Mouse (Mus musculus) intestine, embryonic 15.5 days (tissue): ENCODE results near the gene Tmem262. TPM values are rescaled to one million over a fixed set of nuclear protein-coding genes. Genes with fewer than 3 reads are reported as not detected.

Experiments used
- ATAC-seq: fragments of 200-750 bp; cut with Nextera tagmentation; 2 replicates; pipeline ENCODE4 v1.8.0; 2017; ENCODE audit warnings: moderate TSS enrichment, moderate library complexity
- H3K27ac ChIP-seq: fragments of 300-500 bp; sonication (generic); 2 replicates; pipeline ENCODE4 v1.5.1; 2015; ENCODE audit warnings: mild to moderate bottlenecking, inconsistent platforms
- H3K27me3 ChIP-seq: fragments of 300-500 bp; sonication (generic); replicated peaks from 2 replicates; pipeline ENCODE4 v1.6.1; 2015; ENCODE audit warnings: inconsistent platforms
- H3K36me3 ChIP-seq: fragments of 300-500 bp; sonication (generic); 2 replicates; pipeline ENCODE4 v1.6.1; 2015; ENCODE audit warnings: inconsistent platforms
- H3K4me1 ChIP-seq: fragments of 300-500 bp; sonication (generic); replicated peaks from 2 replicates; pipeline ENCODE4 v1.6.1; 2015; ENCODE audit warnings: inconsistent platforms
- H3K4me2 ChIP-seq: fragments of 300-500 bp; sonication (generic); replicated peaks from 2 replicates; pipeline ENCODE4 v1.6.1; 2015; ENCODE audit warnings: mild to moderate bottlenecking, inconsistent platforms
- H3K4me3 ChIP-seq: fragments of 300-500 bp; sonication (generic); replicated peaks from 2 replicates; pipeline ENCODE4 v1.5.1; 2015; ENCODE audit warnings: inconsistent platforms
- H3K9ac ChIP-seq: fragments of 300-500 bp; sonication (generic); 2 replicates; pipeline ENCODE4 v1.6.1; 2015; ENCODE audit warnings: inconsistent platforms
- H3K9me3 ChIP-seq: fragments of 300-500 bp; sonication (generic); 2 replicates; pipeline ENCODE4 v1.6.1; 2016; ENCODE audit warnings: inconsistent platforms
- WGBS: fragments of 180-500 bp; shearing (Covaris S2); methylation state at CpG from one replicate; pipeline ENCODE4 v1.1.7; 2015; 5-methylcytosine and 5-hydroxymethylcytosine counted together
- polyA plus RNA-seq: library from polyadenylated mRNA; unstranded; fragments of >200 nt; fragmentation: Nextera tagmentation; extraction: Ambion mirVana; gene quantifications from 2 replicates; pipeline ENCODE4 v1.2.1, GENCODE M21; 2015

The Tmem262 gene
- polyA plus RNA-seq, 1 experiment from 2014 or later, result not detected

DNA sequence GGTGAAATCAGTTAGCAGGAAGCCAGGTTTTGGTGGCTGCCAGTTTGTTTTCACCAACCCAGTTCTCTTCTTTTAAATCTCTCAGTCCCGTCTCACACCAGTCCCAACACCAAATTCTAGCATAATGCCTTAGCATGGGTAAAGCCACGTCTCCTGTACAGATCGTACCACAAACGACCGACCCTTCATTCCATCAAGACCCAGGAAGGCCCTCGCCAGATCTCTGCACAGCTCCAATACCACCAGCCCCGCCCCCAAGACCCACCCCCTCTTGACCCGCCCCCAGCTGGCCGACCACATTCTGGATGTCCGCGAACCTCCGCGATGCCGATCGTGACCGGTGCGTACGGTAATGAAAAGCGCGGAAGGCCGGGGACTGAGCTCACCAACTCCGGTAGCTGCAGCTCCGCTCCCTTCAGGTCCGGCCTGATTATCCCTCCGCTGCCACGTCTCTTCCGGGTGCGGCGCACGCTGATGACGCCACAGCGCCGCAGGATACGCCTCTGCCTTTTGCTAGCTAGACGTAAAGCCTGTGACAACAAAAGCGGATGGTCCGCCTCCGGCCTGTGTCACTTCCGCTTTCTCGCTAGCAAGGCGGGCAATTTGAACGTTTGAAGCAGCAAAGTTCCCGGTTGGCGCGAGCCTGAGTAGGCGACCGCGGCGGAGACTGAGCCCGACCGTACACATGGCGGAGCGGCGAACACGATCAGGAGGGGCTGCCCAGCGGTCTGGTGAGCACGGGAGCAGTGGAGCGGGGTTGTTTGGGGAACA lies 4.8 kb downstream of the Tmem262 start, which contains the start of the genes Zfpl1 and Cdca5:
Gene Zfpl1 (minus strand): TSS at position 479 of the 771 bp plus-strand sequence.
Gene Cdca5 (plus strand): TSS at position 506 of the 771 bp plus-strand sequence.
- peaks cover 26% of the 10 kb centered on the region for H3K36me3 ChIP-seq
- no peaks in the 10 kb centered on the region for H3K9me3 ChIP-seq
- peak within 1 kb of the TSS; percentile 54 for H3K27ac ChIP-seq
- H3K4me3 ChIP-seq, result peak within 1 kb of the TSS; percentile 65
- H3K4me2 ChIP-seq, result peak within 1 kb of the TSS; percentile 75
- H3K9ac ChIP-seq, result peak within 1 kb of the TSS; percentile 62
- peak; percentile 94 for ATAC-seq
- under 1% methylated on average over 58 of the region's 58 CpGs for WGBS
- no peaks in the 10 kb centered on the region for H3K27me3 ChIP-seq
- H3K4me1 ChIP-seq, result peaks cover 10% of the 10 kb centered on the region

- under 1% methylated on average over 17 of the region's 17 CpGs for WGBS
- peak; percentile 83 for ATAC-seq
- H3K4me3 ChIP-seq, result peak overlapping the region; percentile 65
- H3K9ac ChIP-seq, result peak overlapping the region; percentile 60
- H3K36me3 ChIP-seq, result peaks cover 29% of the 10 kb centered on the region
- H3K27me3 ChIP-seq, result no peaks in the 10 kb centered on the region
- no peaks in the 10 kb centered on the region for H3K9me3 ChIP-seq
- H3K27ac ChIP-seq, result peak overlapping the region; percentile 54
- peaks cover 10% of the 10 kb centered on the region for H3K4me1 ChIP-seq
- H3K4me2 ChIP-seq, result peak overlapping the region; percentile 75
Measured at GRCm38 (mm10) chr19:6085417-6085879, 5.6 kb downstream of the Tmem262 start.

DNA sequence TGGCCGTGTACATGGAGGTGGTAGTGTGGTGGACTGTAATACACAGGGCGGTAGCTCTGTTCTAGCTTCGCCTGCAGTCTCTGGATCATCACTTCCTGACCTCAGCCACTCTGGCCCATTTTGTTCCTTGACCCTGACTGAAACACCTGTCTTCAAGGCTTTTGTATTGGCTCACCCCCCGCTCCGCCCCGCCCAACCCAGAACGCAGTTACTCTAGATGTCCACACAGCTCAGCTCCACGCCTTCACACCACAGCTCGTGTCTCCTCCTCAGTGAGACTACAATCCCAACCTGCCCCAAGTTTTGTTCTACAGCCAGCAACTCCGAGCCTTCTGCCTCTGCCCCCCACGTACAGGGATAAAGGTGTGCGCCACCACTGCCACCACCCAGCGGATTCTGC lies 9.0 kb downstream of the Tmem262 start:
- no peak overlapping the region for H3K4me2 ChIP-seq
- H3K9me3 ChIP-seq, result no peaks in the 10 kb centered on the region
- H3K27me3 ChIP-seq, result no peaks in the 10 kb centered on the region
- H3K27ac ChIP-seq, result no peak overlapping the region
- peaks cover 8% of the 10 kb centered on the region for H3K4me1 ChIP-seq
- H3K36me3 ChIP-seq, result peaks cover 29% of the 10 kb centered on the region
- no peak overlapping the region for H3K9ac ChIP-seq
- 92% methylated on average over 13 of the region's 13 CpGs for WGBS
- no peak for ATAC-seq
- no peak overlapping the region for H3K4me3 ChIP-seq

GRCm38 (mm10) chr19:6094119-6094518 lies 14.3 kb downstream of the Tmem262 start, which contains the start of gene AC131692.1:
Gene AC131692.1, plus strand, starts transcription at chr19:6094419.
- Histone ChIP-seq H3K9ac (no peak within 1 kb of the TSS), H3K27ac (no peak within 1 kb of the TSS), H3K4me3 (no peak within 1 kb of the TSS), H3K4me1 (no peaks in the 10 kb centered on the region), H3K27me3 (no peaks in the 10 kb centered on the region), H3K36me3 (peaks cover 28% of the 10 kb centered on the region), H3K4me2 (no peak within 1 kb of the TSS), H3K9me3 (no peaks in the 10 kb centered on the region)
- ATAC-seq, result no peak
- WGBS, result 87% methylated on average over 7 of the region's 7 CpGs

DNA sequence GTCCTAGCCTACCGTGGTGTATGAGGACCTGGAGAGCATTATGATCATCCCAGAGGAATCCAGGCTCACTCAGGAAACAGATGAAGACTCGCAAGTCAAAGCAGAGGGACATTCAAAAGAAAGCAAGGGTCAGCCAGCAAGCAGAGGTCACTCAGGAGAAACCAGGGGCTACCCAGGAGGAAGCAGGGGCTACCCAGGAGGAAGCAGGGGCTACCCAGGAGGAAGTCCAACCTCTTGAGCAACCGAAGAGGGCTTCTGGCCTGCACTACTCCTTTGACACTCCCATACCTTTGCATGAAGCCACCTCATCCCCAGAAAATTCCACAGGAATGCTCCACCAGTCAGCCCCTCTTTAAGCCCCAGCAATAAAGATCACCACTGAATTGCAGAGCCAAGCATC lies 18.0 kb downstream of the Tmem262 start:
- Histone ChIP-seq H3K36me3 (0 out of 2 replicates have a peak, but pooled peaks cover 4% of the 10 kb centered on the region), H3K4me3 (no peak overlapping the region), H3K27ac (no peak overlapping the region), H3K9me3 (no peaks in the 10 kb centered on the region), H3K4me2 (no peak overlapping the region), H3K4me1 (no peaks in the 10 kb centered on the region), H3K9ac (no peak overlapping the region), H3K27me3 (no peaks in the 10 kb centered on the region)
- WGBS, result 79% methylated on average over 3 of the region's 3 CpGs
- no peak for ATAC-seq

- no peak for ATAC-seq
- WGBS, result 65% methylated on average over 6 of the region's 6 CpGs
- Histone ChIP-seq H3K36me3 (no peaks in the 10 kb centered on the region), H3K4me3 (no peak overlapping the region), H3K4me1 (peaks cover 13% of the 10 kb centered on the region; the same call in 1 of the 2 replicates), H3K4me2 (no peak overlapping the region), H3K9ac (no peak overlapping the region), H3K27me3 (no peaks in the 10 kb centered on the region), H3K27ac (no peak overlapping the region), H3K9me3 (no peaks in the 10 kb centered on the region)
Measured at GRCm38 (mm10) chr19:6101186-6101585, 21.4 kb downstream of the Tmem262 start.

DNA sequence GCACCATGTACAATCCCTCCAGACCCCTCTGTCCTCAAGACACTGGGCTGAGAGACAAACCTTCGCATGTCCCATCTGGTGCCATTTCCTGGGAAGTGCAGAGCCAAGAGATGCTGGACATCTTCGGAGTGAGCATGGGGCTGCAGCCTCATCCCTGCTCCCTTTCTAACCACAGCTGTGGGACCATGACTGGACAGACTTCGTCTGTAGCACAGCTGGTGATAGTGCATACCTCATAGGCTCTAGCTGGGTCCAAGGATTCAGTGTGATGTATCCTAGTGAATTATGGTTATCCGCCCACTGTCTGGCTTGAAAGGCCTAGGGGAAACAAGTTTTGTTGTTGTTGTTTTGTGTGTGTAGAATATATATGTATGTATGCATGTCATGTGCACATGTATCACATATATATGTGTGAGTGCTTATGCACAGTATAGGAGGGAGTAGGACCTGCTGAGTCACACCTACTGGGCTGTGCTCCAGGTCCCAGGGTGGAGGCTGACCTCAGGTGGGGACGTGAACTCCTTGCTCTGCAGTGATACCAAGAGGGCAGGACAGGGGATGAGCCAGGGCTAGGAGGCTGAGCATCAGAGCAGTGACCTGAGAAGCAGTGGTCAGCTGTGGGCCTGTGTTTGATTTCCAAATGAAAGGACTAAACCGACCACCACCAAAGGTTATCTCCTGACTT lies 22.5 kb downstream of the Tmem262 start:
- no peaks in the 10 kb centered on the region for H3K9me3 ChIP-seq
- no peak overlapping the region for H3K4me2 ChIP-seq
- no peak overlapping the region for H3K9ac ChIP-seq
- no peak overlapping the region for H3K27ac ChIP-seq
- no peak for ATAC-seq
- H3K4me3 ChIP-seq, result no peak overlapping the region
- H3K4me1 ChIP-seq, result peaks cover 13% of the 10 kb centered on the region; the same call in 1 of the 2 replicates
- H3K27me3 ChIP-seq, result no peaks in the 10 kb centered on the region
- WGBS, result 71% methylated on average over 6 of the region's 6 CpGs
- H3K36me3 ChIP-seq, result no peaks in the 10 kb centered on the region

DNA sequence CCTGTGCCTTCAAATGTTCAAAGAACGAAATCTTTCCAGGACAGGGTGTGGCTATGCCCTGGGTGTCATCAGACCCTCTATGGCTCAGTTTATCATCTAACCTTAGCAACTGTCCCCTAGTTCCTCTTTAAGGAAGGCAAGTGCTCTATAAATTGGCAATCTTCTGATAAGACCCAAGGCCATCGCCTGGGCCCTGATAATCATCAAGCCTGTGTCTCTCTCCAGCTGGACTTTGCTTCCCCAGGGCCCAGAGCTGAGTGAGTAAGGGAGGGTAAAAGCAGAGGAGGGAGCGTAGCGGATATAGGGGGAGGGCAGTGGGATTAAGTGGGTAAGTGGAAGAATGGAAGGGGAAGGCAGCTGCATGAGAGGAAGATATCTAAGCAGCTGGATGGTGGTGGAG lies 24.6 kb downstream of the Tmem262 start:
- WGBS, result 53% methylated on average over 4 of the region's 4 CpGs
- Histone ChIP-seq H3K9ac (no peak overlapping the region; the same call in 1 of the 2 replicates), H3K27ac (peak overlapping the region; percentile 29), H3K27me3 (no peaks in the 10 kb centered on the region), H3K9me3 (no peaks in the 10 kb centered on the region), H3K4me1 (peaks cover 13% of the 10 kb centered on the region; the same call in 1 of the 2 replicates), H3K4me2 (peak overlapping the region; percentile 2; the same call in 1 of the 2 replicates), H3K36me3 (no peaks in the 10 kb centered on the region), H3K4me3 (no peak overlapping the region)
- ATAC-seq, result peak; percentile 84

DNA sequence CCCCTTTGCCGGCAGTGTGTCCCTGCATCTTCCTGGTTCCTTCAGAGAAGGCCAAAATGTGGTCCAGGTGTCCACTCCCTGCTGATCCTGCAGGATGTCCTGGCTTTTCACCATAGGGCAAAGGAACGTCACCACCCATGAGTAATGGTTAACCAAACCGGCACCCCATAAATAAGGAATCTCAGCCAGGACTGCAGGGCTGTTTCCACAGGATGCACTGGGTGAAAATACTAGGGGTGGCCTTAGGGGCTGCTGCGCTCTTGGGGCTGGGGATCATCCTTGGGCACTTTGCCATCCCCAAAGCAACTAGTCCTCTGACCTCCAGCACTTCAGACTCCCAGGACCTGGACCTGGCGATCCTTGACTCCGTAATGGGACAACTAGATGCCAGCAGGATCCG lies 25.8 kb downstream of the Tmem262 start, which contains the start of gene Naaladl1:
Gene Naaladl1 (plus strand): TSS at position 197 of the 400 bp plus-strand sequence.
- H3K4me1 ChIP-seq, result peaks cover 13% of the 10 kb centered on the region; the same call in 1 of the 2 replicates
- H3K4me2 ChIP-seq, result peak within 1 kb of the TSS; percentile 42
- peak within 1 kb of the TSS; percentile 29; the same call in 1 of the 2 replicates for H3K27ac ChIP-seq
- peak within 1 kb of the TSS; percentile 28 for H3K4me3 ChIP-seq
- peak within 1 kb of the TSS; percentile 14; the same call in 1 of the 2 replicates for H3K9ac ChIP-seq
- H3K27me3 ChIP-seq, result no peaks in the 10 kb centered on the region
- H3K9me3 ChIP-seq, result no peaks in the 10 kb centered on the region
- peak; percentile 44 for ATAC-seq
- no peaks in the 10 kb centered on the region for H3K36me3 ChIP-seq
- WGBS, result 78% methylated on average over 7 of the region's 7 CpGs

DNA sequence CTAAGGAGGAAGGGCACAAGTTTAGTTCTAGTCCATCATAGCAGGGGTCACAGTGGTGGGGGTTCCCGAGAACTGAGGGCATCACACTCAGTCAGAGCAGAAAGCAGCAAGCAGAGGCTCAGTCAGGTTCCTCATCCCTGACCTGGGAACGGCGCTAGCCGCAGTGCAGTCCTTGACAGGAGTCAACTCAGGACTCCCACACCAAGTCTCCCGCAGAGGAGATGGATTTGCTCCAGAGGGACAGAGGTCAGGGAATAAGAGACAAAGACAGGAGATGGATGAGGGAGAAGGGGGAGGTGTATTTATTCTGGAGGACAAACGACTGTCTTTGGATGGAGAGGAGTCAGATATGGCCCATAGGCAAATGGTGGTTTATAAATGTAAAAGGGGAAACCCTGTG lies 33.3 kb downstream of the Tmem262 start:
- no peak for ATAC-seq
- 47% methylated on average over 6 of the region's 6 CpGs for WGBS

GRCm38 (mm10) chr19:6116113-6116850 lies 36.4 kb downstream of the Tmem262 start:
- no peaks in the 10 kb centered on the region for H3K9me3 ChIP-seq
- ATAC-seq, result no peak
- H3K4me1 ChIP-seq, result peaks cover 28% of the 10 kb centered on the region
- peak overlapping the region; percentile 94 for H3K4me3 ChIP-seq
- H3K36me3 ChIP-seq, result peaks cover 22% of the 10 kb centered on the region
- H3K9ac ChIP-seq, result peak overlapping the region; percentile 20; the same call in 1 of the 2 replicates
- WGBS, result 92% methylated on average over 15 of the region's 15 CpGs
- H3K4me2 ChIP-seq, result peak overlapping the region; percentile 88
- H3K27ac ChIP-seq, result no peak overlapping the region
- H3K27me3 ChIP-seq, result no peaks in the 10 kb centered on the region

More for the DNA sequence above, 33.3 kb downstream of the Tmem262 start:
- Histone ChIP-seq H3K9me3 (no peaks in the 10 kb centered on the region), H3K4me1 (peaks cover 15% of the 10 kb centered on the region), H3K9ac (no peak overlapping the region), H3K27ac (no peak overlapping the region), H3K4me3 (no peak overlapping the region), H3K27me3 (no peaks in the 10 kb centered on the region), H3K36me3 (peaks cover 19% of the 10 kb centered on the region), H3K4me2 (no peak overlapping the region)
